Mouse (Mus musculus) stomach, embryonic 15.5 days (tissue): Measurements from ENCODE around the gene Nxpe2. TPM values are rescaled to one million over a fixed set of nuclear protein-coding genes. Genes with fewer than 3 reads are reported as not detected.

Experiments used
- ATAC-seq: fragments of 200-750 bp; cut with Nextera tagmentation; 2 replicates; pipeline ENCODE4 v1.8.0; 2017; ENCODE audit warnings: low read depth, moderate number of reproducible peaks, moderate TSS enrichment; ENCODE audit not compliant: insufficient read depth, low FRiP score
- H3K27ac ChIP-seq: fragments of 300-500 bp; sonication (generic); 2 replicates; pipeline ENCODE4 v1.5.1; 2015; ENCODE audit warnings: mild to moderate bottlenecking, inconsistent platforms
- H3K27me3 ChIP-seq: fragments of 300-500 bp; sonication (generic); replicated peaks from 2 replicates; pipeline ENCODE4 v1.6.1; 2015; ENCODE audit warnings: inconsistent platforms
- H3K36me3 ChIP-seq: fragments of 300-500 bp; sonication (generic); 2 replicates; pipeline ENCODE4 v1.6.1; 2015; ENCODE audit warnings: inconsistent platforms
- H3K4me1 ChIP-seq: fragments of 300-500 bp; sonication (generic); 2 replicates; pipeline ENCODE4 v1.6.1; 2015; ENCODE audit warnings: inconsistent platforms
- H3K4me2 ChIP-seq: fragments of 300-500 bp; sonication (generic); 2 replicates; pipeline ENCODE4 v1.6.1; 2015; ENCODE audit warnings: mild to moderate bottlenecking, inconsistent platforms
- H3K4me3 ChIP-seq: fragments of 300-500 bp; sonication (generic); replicated peaks from 2 replicates; pipeline ENCODE4 v1.5.1; 2015; ENCODE audit warnings: inconsistent platforms
- H3K9ac ChIP-seq: fragments of 300-500 bp; sonication (generic); 2 replicates; pipeline ENCODE4 v1.6.1; 2015; ENCODE audit warnings: inconsistent platforms
- H3K9me3 ChIP-seq: fragments of 300-500 bp; sonication (generic); 2 replicates; pipeline ENCODE4 v1.6.1; 2016; ENCODE audit warnings: inconsistent platforms
- WGBS: fragments of 180-500 bp; shearing (Covaris S2); methylation state at CpG from one replicate; pipeline ENCODE4 v1.1.7; 2015; 5-methylcytosine and 5-hydroxymethylcytosine counted together
- polyA plus RNA-seq: library from polyadenylated mRNA; unstranded; fragments of >200 nt; fragmentation: Nextera tagmentation; extraction: Ambion mirVana; gene quantifications from 2 replicates; pipeline ENCODE4 v1.2.1, GENCODE M21; 2015

The Nxpe2 gene
- polyA plus RNA-seq, result 4.4 and 11.1 TPM in 2 replicates

DNA sequence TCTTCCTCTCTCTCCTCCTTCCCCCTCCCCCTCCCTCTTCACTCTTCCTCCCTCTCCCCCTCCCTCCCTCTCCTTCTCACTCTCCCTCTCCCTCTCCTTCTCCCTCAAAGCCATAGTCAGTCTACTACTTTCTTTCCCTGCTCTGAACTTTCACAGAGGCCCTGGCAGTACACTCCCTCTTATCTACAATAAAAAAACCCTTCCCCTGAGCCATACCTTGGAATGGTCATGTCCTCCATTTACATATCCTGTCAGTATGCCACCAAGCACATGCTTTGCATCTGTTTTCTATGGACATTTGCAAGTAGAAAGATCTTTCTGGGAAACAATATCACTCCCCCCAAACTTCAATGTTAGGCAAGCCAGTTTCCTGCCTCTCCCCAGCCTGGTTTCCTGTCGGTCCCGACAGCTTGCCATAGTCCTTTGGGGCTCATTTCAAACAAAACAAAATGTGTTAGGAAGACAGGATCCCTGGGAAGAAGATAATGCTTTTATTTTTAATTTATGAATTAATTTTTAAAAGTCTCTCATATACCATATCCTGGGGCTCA lies at the start of gene Nxpe2:
Nxpe2 (minus strand) TSS at position 307 of the 551 bp plus-strand sequence.
- WGBS, result 49% methylated on average over 2 of the region's 2 CpGs
- Histone ChIP-seq H3K4me3 (no peak within 1 kb of the TSS), H3K4me2 (no peak within 1 kb of the TSS), H3K27ac (peak within 1 kb of the TSS; percentile 31; the same call in 1 of the 2 replicates), H3K9me3 (no peaks in the 10 kb centered on the region), H3K9ac (no peak within 1 kb of the TSS), H3K36me3 (no peaks in the 10 kb centered on the region), H3K27me3 (no peaks in the 10 kb centered on the region), H3K4me1 (no peaks in the 10 kb centered on the region)
- ATAC-seq, result no peak

DNA sequence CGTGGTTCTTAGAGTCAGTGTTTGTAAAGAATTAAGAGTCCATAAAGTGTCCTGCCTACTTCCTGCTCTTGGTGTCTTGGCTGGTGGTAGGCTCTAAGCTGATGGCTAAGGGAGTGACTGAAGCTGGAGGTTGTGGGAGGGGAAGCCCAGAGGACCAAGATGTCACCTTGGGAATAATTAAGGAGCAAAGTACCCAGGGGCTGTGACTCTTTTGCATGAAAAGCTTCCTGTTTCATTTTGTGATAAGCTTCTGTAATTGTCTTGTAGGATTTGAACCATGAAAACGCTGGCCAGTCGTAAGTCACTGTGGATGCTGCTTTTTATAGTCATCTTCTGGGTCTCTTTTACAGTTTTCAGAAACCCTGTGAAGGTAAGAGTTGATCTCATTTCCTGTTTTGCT lies 36.7 kb upstream of the Nxpe2 start:
- no peak overlapping the region for H3K9ac ChIP-seq
- WGBS, result 73% methylated on average over 3 of the region's 3 CpGs
- H3K9me3 ChIP-seq, result no peaks in the 10 kb centered on the region
- H3K4me3 ChIP-seq, result no peak overlapping the region
- no peaks in the 10 kb centered on the region for H3K4me1 ChIP-seq
- no peaks in the 10 kb centered on the region for H3K27me3 ChIP-seq
- ATAC-seq, result no peak
- no peak overlapping the region for H3K27ac ChIP-seq
- no peak overlapping the region for H3K4me2 ChIP-seq
- no peaks in the 10 kb centered on the region for H3K36me3 ChIP-seq

DNA sequence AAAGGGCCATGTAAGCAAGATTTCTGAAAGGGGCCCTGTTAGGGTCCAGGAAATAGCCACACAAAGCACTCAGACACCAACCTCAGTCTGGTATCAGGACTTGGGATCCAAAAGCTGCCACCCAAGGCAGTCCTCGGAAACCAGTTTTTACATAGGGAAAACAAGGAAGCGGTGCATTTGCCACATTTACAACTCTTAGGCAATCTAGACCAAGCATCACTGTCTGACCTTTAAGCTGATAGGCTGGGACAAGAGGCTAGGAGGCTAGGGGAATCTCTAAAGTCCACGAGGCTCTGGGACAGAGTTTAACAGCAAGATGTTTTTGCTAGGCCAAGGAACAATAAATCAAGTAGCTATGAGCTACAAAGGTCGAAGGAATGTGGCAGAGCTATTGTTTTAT lies 35.2 kb upstream of the Nxpe2 start:
- Histone ChIP-seq H3K27me3 (no peaks in the 10 kb centered on the region), H3K27ac (no peak overlapping the region), H3K36me3 (no peaks in the 10 kb centered on the region), H3K4me2 (no peak overlapping the region), H3K9ac (no peak overlapping the region), H3K9me3 (no peaks in the 10 kb centered on the region), H3K4me1 (no peaks in the 10 kb centered on the region), H3K4me3 (no peak overlapping the region)
- WGBS, result 66% methylated on average over 4 of the region's 4 CpGs
- no peak for ATAC-seq

DNA sequence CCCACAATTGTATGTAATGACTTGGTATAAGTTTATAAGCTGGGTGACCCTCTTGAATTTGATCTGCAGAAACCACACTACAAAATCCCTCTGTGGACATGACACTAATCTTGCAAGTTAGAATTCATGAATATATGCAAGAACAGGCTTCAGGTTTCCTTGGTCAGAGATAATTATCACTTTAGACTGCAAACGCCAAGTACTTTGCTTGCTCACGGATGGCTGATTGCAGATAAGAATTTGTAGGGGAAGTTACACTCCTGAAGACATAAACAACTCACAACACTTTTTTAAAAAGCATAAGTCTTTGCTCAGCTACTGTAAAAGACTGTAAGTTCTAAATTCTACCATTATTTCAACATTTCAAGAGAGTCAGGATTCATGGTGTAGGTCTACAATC lies 21.1 kb upstream of the Nxpe2 start:
- ATAC-seq, result no peak
- H3K9ac ChIP-seq, result no peak overlapping the region
- H3K36me3 ChIP-seq, result no peaks in the 10 kb centered on the region
- 46% methylated on average over 2 of the region's 2 CpGs for WGBS
- no peaks in the 10 kb centered on the region for H3K27me3 ChIP-seq
- no peaks in the 10 kb centered on the region for H3K4me1 ChIP-seq
- no peak overlapping the region for H3K27ac ChIP-seq
- H3K4me2 ChIP-seq, result no peak overlapping the region
- H3K4me3 ChIP-seq, result no peak overlapping the region
- H3K9me3 ChIP-seq, result no peaks in the 10 kb centered on the region

DNA sequence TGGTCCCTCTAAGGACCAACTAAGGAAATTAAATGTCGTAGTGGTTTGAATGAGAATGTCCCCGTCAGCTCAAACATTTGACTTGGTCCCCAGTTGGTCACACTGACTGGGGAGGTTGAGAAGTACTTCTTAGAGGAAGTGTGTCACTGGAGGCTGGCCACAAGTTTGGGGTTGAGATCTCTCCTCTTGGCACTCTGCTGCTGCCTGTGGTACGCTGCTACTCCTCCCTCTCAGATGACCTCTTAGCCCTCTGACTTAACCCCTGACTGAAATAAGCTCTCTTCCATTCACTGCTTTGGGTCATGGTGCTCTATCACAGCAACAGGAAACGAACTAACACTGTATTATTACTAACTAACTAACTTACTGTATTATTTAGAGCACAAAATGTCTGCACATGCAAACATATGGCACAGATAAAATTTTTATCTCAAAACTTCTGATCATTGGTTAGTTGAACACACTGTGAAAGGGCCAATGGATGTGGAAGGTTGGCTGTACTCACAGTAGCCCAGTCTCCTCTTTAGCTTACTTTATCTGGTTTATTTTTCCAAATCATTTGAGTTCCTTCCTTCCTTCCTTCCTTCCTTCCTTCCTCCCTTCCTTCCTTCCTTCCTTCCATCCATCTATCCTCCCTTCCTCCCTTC lies 20.1 kb upstream of the Nxpe2 start:
- 76% methylated on average over 4 of the region's 4 CpGs for WGBS
- no peaks in the 10 kb centered on the region for H3K4me1 ChIP-seq
- H3K9me3 ChIP-seq, result no peaks in the 10 kb centered on the region
- H3K27me3 ChIP-seq, result no peaks in the 10 kb centered on the region
- no peak overlapping the region for H3K27ac ChIP-seq
- no peak overlapping the region for H3K4me2 ChIP-seq
- no peak overlapping the region for H3K9ac ChIP-seq
- no peaks in the 10 kb centered on the region for H3K36me3 ChIP-seq
- no peak overlapping the region for H3K4me3 ChIP-seq
- ATAC-seq, result no peak

DNA sequence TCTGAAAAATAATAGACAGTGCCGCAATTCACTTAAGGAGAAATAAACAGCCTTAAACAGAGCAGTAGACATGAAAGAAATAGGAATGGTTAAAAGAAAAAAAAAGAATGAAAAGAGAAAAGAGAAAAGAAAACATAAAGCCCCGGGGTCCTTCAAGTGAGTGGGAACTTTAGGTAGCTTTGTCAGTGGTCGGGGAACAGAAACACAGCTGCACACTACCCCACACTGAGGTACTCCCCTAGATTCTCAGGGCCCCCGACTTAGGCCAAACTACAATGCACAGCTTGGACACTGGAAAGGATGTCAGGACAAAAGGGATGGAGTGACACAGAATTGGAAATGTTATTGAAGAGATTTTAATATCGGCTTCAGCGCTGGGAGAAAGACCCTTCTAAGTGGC lies 9.5 kb upstream of the Nxpe2 start:
- Histone ChIP-seq H3K27ac (no peak overlapping the region), H3K27me3 (no peaks in the 10 kb centered on the region), H3K9ac (no peak overlapping the region), H3K36me3 (no peaks in the 10 kb centered on the region), H3K4me2 (no peak overlapping the region), H3K4me1 (no peaks in the 10 kb centered on the region), H3K4me3 (no peak overlapping the region), H3K9me3 (no peaks in the 10 kb centered on the region)
- ATAC-seq, result no peak
- WGBS, result 78% methylated on average over 6 of the region's 6 CpGs

DNA sequence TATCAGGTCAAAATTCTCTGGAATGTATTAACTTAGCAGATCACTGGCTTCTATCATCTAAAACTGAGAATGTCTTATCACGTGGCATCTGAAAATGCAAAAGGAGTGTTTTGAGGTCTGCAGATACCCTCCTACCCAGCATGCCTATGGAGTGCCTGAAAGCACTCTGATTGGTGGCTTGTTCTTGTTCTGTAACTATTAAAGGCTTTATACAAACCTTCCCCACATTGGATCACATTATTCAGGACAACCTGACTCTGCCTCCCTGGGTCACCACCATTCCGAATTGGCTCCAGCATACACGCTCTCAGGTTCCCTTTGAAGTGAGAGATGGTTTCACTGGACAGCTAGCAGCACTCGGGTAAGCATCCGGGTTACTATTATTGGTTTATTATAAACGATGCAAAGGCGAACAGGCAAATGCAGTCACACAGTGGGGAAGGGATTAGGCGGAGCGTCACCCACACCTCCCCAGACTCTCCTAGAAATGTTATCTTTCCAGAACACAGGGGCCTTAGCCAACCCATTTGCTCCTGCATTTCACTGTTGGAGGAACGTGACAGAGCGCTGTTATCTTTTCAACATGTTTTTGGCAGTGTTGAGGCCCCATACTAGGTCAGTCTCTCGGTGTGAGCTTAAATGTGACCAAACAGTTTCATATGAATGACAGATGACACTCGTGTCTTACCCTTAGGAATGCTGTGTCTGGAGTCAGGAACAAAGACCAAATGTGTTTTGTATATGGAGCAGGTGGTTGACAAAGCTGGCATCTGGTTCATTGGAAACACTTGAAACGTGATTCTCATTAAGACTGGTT lies 8.8 kb upstream of the Nxpe2 start:
- Histone ChIP-seq H3K9ac (no peak overlapping the region), H3K36me3 (no peaks in the 10 kb centered on the region), H3K4me1 (no peaks in the 10 kb centered on the region), H3K27me3 (no peaks in the 10 kb centered on the region), H3K4me3 (no peak overlapping the region), H3K4me2 (no peak overlapping the region), H3K27ac (no peak overlapping the region), H3K9me3 (no peaks in the 10 kb centered on the region)
- ATAC-seq, result peak; percentile 95
- 67% methylated on average over 14 of the region's 14 CpGs for WGBS

DNA sequence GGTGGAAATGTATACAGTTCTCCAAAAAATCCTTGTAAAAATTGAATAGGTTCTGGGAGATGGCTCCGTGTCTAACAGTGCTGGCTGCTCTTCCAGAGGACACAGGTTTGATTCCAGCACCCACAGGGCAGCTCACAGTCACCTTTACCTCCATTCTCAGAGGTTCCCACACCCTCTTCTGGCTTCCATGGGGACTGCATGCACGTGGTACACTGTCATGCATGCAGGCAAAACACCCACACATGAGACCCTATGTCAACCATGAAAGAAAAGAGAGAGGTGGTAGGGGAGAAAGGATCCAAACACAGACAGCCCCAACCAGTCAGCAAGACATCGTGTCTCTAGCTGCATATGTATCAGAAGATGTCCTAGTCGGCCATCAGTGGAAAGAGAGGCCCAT lies 7.6 kb upstream of the Nxpe2 start:
- Histone ChIP-seq H3K4me3 (no peak overlapping the region), H3K9me3 (no peaks in the 10 kb centered on the region), H3K27ac (no peak overlapping the region), H3K4me2 (no peak overlapping the region), H3K27me3 (no peaks in the 10 kb centered on the region), H3K36me3 (no peaks in the 10 kb centered on the region), H3K4me1 (no peaks in the 10 kb centered on the region), H3K9ac (no peak overlapping the region)
- WGBS, result 77% methylated on average over 4 of the region's 4 CpGs
- ATAC-seq, result no peak

DNA sequence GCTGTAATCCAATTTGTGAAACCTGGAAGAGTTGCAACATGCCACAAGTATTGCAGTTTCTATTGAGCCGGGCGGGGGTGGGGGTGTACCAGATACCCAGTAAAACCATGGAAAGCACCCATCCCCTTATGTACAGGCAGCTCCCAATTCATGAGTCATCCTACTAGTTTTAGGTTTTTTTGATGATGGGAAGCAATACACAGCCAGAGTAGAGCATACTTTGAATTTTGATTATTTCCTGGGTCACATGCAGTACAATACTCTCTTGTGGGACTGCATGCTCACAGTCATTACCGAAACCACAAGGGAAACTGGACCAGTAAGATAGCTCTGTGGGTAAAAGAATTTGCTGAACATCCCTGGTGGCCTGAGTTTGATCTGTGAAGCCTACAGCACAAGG lies 3.8 kb upstream of the Nxpe2 start:
- H3K27me3 ChIP-seq, result no peaks in the 10 kb centered on the region
- 85% methylated on average over 3 of the region's 3 CpGs for WGBS
- no peaks in the 10 kb centered on the region for H3K9me3 ChIP-seq
- no peaks in the 10 kb centered on the region for H3K4me1 ChIP-seq
- no peak overlapping the region for H3K9ac ChIP-seq
- H3K4me3 ChIP-seq, result no peak overlapping the region
- no peaks in the 10 kb centered on the region for H3K36me3 ChIP-seq
- no peak overlapping the region for H3K4me2 ChIP-seq
- no peak for ATAC-seq
- no peak overlapping the region for H3K27ac ChIP-seq

DNA sequence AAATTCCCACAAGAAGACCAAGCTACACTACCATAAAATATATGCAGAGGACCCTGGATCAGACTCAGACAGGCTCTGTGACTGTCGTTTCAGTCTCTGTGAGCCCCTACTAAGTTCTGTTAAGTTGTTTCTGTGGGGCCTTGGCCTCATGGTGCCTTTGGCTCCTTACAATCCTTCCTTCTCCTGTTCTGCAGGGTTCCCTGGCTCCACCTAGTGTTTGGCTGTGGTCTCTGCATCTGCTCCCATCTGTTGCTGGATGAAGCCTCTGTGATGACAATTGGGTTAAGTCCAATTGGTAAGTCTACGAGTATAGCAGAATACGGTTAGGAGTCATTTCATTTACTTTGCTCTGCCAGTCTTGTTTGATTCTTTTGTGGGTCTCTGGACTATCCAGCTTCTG lies 1.5 kb upstream of the Nxpe2 start:
- Histone ChIP-seq H3K4me1 (no peaks in the 10 kb centered on the region), H3K9me3 (no peaks in the 10 kb centered on the region), H3K4me3 (no peak overlapping the region), H3K27me3 (no peaks in the 10 kb centered on the region), H3K27ac (no peak overlapping the region), H3K36me3 (no peaks in the 10 kb centered on the region), H3K4me2 (no peak overlapping the region), H3K9ac (no peak overlapping the region)
- 46% methylated on average over 3 of the region's 3 CpGs for WGBS
- ATAC-seq, result 0 out of 2 replicates have a peak, but pooled peaks have one; percentile 60

DNA sequence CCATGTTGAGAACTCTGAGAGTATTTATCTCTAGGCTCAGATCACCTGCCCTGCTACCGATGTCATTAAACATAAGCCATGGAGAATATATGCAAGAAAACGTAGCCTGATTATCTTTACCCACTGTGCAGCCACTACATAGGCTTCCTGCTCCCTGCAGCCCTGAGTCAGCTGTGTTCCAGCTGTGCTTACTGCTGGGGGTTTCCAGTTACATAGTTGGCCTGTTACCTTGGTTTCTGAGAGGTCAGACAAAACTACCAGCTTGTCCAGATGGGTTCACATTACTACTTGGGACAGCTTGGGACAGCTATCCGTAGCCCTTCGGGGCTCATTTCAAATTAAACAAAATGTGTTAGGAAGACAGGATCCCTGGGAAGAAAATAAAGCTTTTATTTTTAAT lies 868 bp upstream of the Nxpe2 start:
- peak; percentile 39; the same call in 1 of the 2 replicates for ATAC-seq
- Histone ChIP-seq H3K4me3 (no peak overlapping the region), H3K4me1 (no peaks in the 10 kb centered on the region), H3K9ac (no peak overlapping the region), H3K27me3 (no peaks in the 10 kb centered on the region), H3K9me3 (no peaks in the 10 kb centered on the region), H3K36me3 (no peaks in the 10 kb centered on the region), H3K27ac (peak overlapping the region; percentile 31; the same call in 1 of the 2 replicates), H3K4me2 (no peak overlapping the region)
- 56% methylated on average over 4 of the region's 4 CpGs for WGBS

DNA sequence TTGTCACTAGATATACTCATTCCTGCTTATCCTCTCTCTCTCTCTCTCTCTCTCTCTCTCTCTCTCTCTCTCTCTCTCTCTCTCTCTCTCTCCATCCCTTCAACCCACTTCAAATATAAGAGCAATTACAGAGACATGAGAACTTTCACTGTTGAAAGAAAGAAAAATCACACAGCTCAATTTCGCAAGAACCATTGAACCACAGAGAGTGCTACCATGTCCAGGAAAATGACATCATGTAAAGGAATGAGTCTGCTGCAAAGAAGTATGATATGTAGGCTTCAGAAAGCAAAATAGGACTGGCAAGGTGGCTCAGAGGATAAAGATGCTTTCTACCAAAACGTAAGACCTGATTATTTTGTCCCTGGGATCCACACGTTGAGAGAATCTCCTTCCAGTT lies 7.4 kb downstream of the Nxpe2 start:
- Histone ChIP-seq H3K9ac (no peak overlapping the region), H3K27ac (no peak overlapping the region), H3K27me3 (no peaks in the 10 kb centered on the region), H3K4me1 (no peaks in the 10 kb centered on the region), H3K9me3 (no peaks in the 10 kb centered on the region), H3K4me2 (no peak overlapping the region), H3K36me3 (no peaks in the 10 kb centered on the region), H3K4me3 (no peak overlapping the region)
- WGBS, result 82% methylated on average over 3 of the region's 3 CpGs
- no peak for ATAC-seq
